Mouse (Mus musculus) embryonic stem cell, embryonic (primary cell): Measurements from ENCODE around the gene Il3.

ENCODE experiments used
- CTCF ChIA-PET, 4 experiments: fragments of 300-600 bp in 2 of 4; fragments of 350-600 bp in 2 of 4; sonication (Branson Sonifier 250); formaldehyde crosslinking; loops; one replicate each; lab custom pipeline; 2022; ENCODE audit warnings: inconsistent platforms in 2 of 4; lab: Charles Lee
- POLR2A ChIA-PET, 4 experiments: fragments of 300-600 bp in 2 of 4; fragments of 350-600 bp in 2 of 4; sonication (Branson Sonifier 250); formaldehyde crosslinking; loops; one replicate each; lab custom pipeline; 2022; ENCODE audit warnings: antibody characterized with exemption in 4 of 4, inconsistent platforms in 1 of 4; lab: Charles Lee

Gene Il3

DNA sequence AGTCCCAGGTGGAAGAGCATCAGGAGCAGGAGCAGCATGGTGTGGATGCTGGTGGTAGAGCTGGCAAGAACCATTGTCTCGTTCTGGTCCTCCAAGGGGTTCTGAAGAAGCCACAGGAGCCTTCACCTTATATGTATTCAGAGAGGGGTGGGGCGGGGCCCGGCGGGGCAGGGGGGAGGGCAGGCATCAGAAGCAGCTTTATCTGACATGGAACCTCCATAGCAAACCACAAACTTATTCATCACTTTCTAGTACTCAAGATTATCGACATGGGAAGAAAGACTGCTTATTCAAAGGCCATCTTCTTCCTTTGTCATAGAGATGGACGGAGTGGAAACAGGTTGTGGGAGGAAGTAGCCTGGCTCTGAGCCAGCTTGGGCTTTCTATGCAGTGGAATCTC lies at the start of gene Il3:
Gene Il3, minus strand, starts transcription at position 101 of the 400 bp plus-strand sequence.
- ChIA-PET POLR2A (interaction anchor here in 2 of 4 experiments (0.7 to 1.0 kb wide), 3 partner anchors 91 to 255 kb away, joined by 3 to 4 read pairs (median 3); partner anchors contain the start of gene Rapgef6 (in 1 of the 2)), CTCF (interaction anchor here in 2 of 4 experiments (0.6 to 1.0 kb wide), 4 partner anchors 10 to 174 kb away, joined by 3 to 14 read pairs (median 4); no protein-coding TSS in a partner anchor)

DNA sequence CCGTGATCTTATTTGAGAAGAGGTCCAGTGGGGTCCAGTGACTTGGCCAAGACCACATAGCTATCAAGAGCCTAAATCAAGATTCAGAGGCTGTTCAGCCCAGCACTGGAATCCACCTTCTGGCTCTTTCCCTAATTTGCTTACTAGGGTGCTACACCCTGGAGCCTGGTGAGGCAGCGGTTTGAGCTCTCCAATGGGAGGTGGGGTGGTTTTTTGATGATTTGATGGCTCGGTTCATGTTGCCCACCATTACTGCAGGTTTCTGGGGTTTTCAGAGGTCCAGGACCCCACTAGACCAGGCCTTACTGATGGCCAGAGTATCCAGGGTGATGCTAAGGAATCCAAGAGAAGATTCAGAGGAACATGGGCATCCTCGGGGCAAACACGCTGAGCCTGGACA lies 48.3 kb upstream of the Il3 start:
- POLR2A ChIA-PET = interaction anchor here in 1 of 4 experiments (1.5 kb wide), 1 partner anchor 11 kb away, joined by 5 read pairs; no protein-coding TSS in a partner anchor
- CTCF ChIA-PET = interaction anchor here in 3 of 4 experiments (0.6 to 1.2 kb wide), 4 partner anchors 10 to 95 kb away, joined by 3 to 5 read pairs (median 4); no protein-coding TSS in a partner anchor

DNA sequence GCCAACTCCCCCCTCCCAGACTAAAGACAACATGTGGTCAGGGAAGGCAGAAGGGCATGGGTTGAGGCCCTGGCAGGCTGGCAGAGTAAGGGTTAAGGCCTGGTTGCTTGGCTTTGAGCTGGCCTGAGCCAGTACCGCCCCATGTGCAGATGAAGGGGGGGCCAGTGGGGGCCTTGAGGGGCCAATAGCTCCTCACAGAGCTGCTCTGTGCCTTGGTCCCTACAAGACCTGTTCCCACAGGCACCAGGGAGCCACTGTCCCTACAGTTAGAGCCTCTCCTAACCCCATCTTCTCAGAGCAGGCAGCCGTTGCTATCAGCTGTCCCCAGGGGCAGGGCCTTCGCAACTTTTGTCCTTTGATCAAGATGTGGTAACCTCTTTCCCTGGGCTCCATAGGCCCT lies 47.7 kb upstream of the Il3 start:
- ChIA-PET POLR2A (interaction anchor here in 1 of 4 experiments (1.5 kb wide), 1 partner anchor 10 kb away, joined by 5 read pairs; no protein-coding TSS in a partner anchor), CTCF (interaction anchor here in 3 of 4 experiments (0.6 to 1.2 kb wide), 5 partner anchors 9 to 96 kb away, joined by 3 to 5 read pairs (median 3); no protein-coding TSS in a partner anchor)

DNA sequence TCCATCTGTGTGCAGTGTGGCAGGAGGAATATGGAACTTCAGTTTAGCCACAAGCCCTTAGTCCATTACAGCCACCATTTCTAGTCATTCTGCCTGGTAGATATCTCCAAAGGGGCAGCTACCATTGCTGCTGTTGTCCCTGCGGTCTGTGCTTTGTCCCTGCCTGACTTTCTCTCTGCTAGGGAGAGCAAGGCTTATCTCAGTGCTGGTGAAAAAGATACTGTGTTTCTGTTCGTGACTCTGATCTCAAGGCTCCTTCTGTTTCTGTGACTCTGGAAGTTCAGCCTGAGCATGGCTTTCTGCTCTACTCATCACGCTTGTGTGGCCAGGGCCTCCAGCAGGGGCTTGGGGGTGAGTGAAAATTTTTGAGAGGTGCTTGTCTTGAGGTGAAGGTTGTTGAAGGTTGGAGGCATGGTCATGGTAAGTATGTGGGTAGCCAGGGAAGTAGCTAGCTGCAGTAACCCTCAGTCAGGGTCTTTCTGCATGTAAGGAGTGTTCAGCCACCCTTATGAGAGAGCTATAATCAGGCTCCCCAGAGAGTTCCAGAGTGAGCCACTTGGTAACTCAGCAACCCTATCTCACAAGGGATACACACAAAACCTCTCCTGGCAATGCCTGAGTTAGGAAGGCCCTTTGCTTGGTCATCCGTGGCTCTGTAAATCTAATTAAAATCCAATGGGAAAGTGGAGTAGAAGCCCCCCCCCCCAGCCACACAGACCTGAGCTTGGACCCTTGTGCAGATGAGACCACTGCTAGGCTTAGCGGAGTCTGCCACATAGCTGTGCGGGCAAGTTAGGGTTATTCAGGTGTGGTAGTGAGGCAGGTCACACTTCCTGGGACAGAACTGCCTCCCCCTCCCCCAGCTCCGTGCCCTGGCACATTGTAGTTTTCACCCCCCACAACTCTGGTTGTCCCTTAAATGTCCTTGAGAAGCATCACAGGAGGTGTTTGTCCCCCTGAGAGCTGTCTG lies 46.6 kb upstream of the Il3 start:
- CTCF ChIA-PET = interaction anchor here (0.5 to 1.1 kb wide), 5 partner anchors 15 to 424 kb away, joined by 3 to 4 read pairs (median 3); no protein-coding TSS in a partner anchor

DNA sequence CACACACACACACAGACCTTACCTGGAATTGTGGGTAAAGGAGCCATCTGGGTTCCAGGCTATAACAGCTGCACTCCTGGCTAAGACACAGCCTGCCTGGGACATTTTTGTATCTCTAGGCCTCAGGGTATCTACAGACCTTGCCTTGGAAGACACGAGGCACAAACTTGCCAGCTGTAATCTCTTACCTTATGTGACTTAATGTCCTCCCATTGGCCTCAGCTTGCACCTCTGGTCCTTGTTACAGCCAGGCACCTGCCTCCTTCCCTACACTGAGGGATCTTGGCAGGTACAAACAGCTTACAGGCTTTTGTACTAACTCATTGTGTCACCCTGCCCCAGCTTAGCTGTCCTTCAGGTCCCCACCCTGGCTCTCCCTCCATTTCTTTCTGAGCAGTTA lies 45.5 kb upstream of the Il3 start:
- ChIA-PET POLR2A (interaction anchor here (0.6 to 1.9 kb wide), 11 partner anchors 8 to 643 kb away, joined by 3 to 6 read pairs (median 4); partner anchors contain the start of gene Fnip1 (in 1 of the 4)), CTCF (interaction anchor here in 3 of 4 experiments (0.6 to 1.3 kb wide), 4 partner anchors 48 to 310 kb away, joined by 3 to 5 read pairs (median 4); no protein-coding TSS in a partner anchor)

More for the DNA sequence above, 46.6 kb upstream of the Il3 start:
- POLR2A ChIA-PET = interaction anchor here in 2 of 4 experiments (0.6 to 1.9 kb wide), 6 partner anchors 9 to 124 kb away, joined by 3 to 6 read pairs (median 4); partner anchors contain the start of gene Fnip1 (in 1 of the 2)

DNA sequence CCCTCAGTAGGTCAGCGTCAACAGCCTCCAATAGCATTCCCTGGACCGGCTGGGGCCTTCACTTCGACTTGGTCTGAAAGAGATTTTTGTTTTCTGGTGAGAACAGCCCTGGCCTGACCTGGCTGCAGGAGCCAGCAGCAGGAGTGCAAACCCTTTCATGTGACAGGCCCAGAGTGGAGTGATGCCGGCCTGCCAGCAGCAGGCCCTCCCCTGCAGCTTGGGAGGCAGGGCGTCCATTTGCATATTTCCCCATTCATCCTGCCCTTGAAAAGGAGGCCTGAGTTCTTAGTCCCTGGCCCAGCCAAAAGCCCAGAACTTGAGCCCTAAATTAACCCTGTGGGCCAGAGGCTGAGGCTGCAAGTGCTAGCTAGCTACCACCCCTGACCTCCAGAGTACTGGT lies 44.9 kb upstream of the Il3 start:
- POLR2A ChIA-PET = interaction anchor here (0.6 to 1.9 kb wide), 9 partner anchors 7 to 644 kb away, joined by 3 to 6 read pairs (median 5); partner anchors contain the start of gene Fnip1 (in 1 of the 4)

DNA sequence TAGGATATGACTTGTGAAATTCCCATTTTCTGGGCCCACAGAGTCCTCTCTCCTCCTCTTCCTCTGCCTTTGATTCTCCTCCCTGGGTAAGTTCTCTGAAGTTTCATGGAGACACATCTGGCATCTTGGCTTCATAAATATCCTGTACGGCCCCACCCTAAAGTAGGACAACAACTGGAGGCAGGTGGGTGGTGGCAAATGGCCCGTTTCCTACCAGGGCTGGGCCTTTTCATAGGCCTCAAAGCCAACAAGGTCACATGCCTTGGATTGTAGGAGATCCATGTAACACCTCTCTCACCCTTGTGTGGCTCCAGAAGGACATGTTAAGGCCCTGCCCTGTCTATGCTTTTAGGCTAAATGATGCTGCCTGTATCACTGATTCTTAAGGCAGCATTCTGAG lies 43.5 kb upstream of the Il3 start:
- CTCF ChIA-PET = interaction anchor here in 2 of 4 experiments (1.2 to 3.0 kb wide), 3 partner anchors 12 to 224 kb away, joined by 3 to 13 read pairs (median 5); no protein-coding TSS in a partner anchor
- POLR2A ChIA-PET = interaction anchor here in 2 of 4 experiments (1.1 to 2.1 kb wide), 2 partner anchors 13 to 477 kb away, joined by 4 to 6 read pairs; partner anchors contain the start of gene Cdc42se2 (in 1 of the 2)

More for the DNA sequence above, 44.9 kb upstream of the Il3 start:
- CTCF ChIA-PET = interaction anchor here in 3 of 4 experiments (0.7 to 1.3 kb wide), 3 partner anchors 224 to 1278 kb away, joined by 4 to 5 read pairs (median 4); no protein-coding TSS in a partner anchor

DNA sequence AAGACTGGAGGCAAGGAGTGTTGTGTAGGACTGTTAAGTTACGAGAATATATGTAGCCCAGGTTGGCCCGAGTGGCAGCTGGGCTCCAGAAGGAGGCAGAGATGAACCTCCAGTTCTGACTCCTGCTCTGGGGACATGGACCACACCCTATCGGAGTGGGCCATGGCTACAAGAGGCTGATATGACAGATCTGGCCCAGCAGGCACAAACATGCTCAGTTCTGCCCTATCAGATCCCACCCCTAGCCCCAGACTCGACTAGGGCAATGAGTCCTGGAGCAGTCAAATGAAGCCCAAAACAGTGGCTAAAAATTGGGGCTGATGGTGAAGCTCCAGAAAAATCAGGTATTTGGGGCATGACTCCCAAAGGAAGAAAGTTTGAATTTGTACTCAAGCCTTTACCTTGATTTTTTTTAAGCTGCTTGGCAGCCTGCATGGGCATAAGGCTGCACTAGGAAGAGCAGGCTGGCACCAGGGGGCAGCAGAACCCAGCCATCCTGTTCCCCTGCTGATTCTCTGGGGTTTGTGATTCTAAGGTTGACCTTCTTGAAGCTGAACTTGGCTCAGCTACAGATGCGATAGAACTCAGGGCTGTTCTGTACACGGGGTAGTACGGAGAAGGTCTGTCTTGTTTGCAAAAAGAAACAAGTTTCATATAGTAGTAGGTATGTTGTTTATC lies 40.2 kb upstream of the Il3 start:
- POLR2A ChIA-PET = interaction anchor here in 3 of 4 experiments (0.6 to 3.1 kb wide), 11 partner anchors 11 to 395 kb away, joined by 3 to 15 read pairs (median 3); no protein-coding TSS in a partner anchor
- CTCF ChIA-PET = interaction anchor here (0.5 to 2.0 kb wide), 20 partner anchors 8 to 902 kb away, joined by 3 to 20 read pairs (median 4); no protein-coding TSS in a partner anchor

DNA sequence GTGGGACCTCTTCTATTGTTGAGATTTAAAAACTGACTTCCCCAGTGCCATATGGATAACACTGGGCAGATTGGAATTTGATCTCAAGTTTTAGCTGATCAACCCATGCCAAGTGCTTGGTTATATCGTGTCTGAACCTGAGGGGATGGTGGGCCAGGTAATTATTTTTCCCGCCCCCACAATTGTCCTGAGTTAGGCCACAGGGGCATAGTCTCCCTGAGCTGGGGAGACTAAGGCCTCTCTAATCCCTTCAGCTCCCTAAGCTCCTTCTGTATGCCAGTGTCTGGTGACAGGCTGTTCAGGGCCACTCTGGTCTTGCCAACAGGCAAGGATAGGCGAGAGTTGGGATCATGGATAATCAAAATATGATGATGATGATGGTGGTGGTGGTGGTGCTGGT lies 38.3 kb upstream of the Il3 start:
- ChIA-PET CTCF (interaction anchor here in 2 of 4 experiments (0.7 to 1.6 kb wide), 4 partner anchors 10 to 56 kb away, joined by 3 to 8 read pairs (median 4); no protein-coding TSS in a partner anchor), POLR2A (interaction anchor here in 3 of 4 experiments (1.2 to 2.1 kb wide), 7 partner anchors 8 to 217 kb away, joined by 3 to 10 read pairs (median 5); partner anchors contain the start of genes Rapgef6 (in 2 of the 3) and Fnip1 (in 1 of the 3))

DNA sequence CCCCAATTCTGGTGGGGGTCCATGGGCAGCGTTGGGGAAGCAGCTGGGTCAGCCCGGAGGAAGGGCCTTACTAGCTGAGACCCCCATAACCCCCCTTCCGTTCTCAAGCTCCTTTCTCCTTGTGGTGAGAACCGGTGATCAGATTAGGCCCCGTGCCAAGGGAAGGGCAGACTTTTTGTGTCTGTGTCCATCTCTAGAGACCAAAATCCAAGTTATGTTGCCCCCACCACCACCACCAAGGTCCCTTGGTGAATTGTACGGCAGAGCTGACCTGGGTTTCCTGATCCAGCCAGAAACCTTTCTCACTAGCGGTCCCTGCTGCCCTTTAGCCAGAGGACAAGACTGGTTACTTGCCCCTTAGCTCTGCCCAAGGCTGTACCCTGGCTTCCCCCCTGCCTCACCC lies 37.4 kb upstream of the Il3 start:
- POLR2A ChIA-PET = interaction anchor here in 3 of 4 experiments (0.6 to 2.1 kb wide), 9 partner anchors 8 to 218 kb away, joined by 3 to 10 read pairs (median 4); partner anchors contain the start of genes Rapgef6 (in 2 of the 3) and Fnip1 (in 1 of the 3)
- CTCF ChIA-PET = interaction anchor here in 2 of 4 experiments (0.9 to 1.6 kb wide), 2 partner anchors 12 to 50 kb away, joined by 3 read pairs; no protein-coding TSS in a partner anchor

DNA sequence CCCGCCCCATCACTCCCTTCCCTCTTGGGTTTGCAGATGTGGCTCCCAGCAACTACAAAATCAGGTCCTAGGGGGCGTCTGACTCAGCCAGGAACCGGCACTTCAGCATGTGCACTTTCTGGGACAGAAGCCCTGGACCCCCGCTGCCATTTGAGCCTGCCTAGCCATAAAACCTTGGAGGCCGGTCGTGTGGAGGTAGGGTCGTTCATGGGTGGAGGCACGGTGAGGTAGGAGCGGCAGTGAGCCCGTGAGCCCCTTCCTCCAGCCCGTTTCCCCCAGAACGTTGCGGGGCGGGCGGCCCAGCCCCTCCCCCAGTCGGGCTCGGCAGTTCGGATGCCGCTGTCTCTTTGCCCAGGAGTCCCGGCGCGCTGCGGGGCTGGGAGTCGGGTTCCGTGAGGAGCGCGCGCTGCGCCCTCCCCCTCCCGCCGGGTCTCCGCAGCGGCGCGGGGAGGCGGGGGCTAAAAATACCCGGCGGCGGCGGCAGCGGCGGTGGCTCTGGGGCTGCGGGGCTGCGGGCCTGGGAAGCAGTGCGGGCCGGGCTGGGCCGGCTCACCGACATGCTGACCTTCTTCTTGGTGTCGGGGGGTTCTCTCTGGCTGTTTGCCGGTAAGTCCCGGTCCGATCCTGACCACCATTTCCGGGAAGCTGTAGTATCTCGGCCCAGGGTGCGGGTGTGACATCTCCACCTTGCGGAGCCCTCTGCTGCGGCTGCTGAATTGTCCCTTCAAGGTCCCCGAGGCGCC lies 36.8 kb upstream of the Il3 start, which contains the start of gene Acsl6:
Gene Acsl6, plus strand, starts transcription at position 71 of the 743 bp plus-strand sequence.
- POLR2A ChIA-PET = interaction anchor here in 3 of 4 experiments (1.2 to 2.1 kb wide), 8 partner anchors 9 to 219 kb away, joined by 3 to 10 read pairs (median 4); partner anchors contain the start of genes Rapgef6 (in 2 of the 3) and Fnip1 (in 1 of the 3)

DNA sequence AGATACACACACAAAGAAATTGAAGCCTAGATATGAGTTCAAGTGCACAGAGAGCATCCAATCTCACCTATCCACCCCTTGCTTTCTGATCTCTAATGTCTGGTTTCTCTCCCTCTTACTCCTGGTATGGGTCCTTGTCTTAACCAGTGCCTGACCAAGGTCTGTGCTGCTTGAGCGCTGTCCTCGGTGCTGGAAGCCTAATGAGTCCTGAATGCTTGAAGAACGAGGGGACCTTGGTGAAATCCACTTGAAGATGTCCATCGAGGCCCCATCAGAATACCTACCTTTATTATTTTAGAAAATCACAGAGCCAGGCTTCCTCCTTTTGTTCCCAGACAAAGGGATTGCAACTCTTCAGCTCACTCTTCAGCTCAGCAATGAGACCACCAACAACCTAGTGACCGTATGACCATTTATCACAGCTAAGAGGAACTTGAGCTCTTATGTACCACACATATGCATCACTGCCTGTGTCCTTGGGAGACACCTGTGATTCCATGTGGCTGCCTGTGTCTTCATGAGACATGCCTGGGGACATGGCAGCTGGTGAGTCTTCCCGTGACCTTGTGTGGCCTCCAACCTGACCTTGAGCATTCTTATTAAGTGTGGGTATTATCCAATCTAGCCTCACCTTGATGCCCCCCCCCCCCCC lies 36.1 kb upstream of the Il3 start:
- CTCF ChIA-PET = interaction anchor here in 1 of 4 experiments (0.5 kb wide), 2 partner anchors 59 to 1800 kb away, joined by 3 to 9 read pairs; no protein-coding TSS in a partner anchor

More for the DNA sequence above, 36.8 kb upstream of the Il3 start, which contains the start of gene Acsl6:
- CTCF ChIA-PET = interaction anchor here in 3 of 4 experiments (0.5 to 1.6 kb wide), 3 partner anchors 13 to 1800 kb away, joined by 3 to 9 read pairs (median 3); no protein-coding TSS in a partner anchor

DNA sequence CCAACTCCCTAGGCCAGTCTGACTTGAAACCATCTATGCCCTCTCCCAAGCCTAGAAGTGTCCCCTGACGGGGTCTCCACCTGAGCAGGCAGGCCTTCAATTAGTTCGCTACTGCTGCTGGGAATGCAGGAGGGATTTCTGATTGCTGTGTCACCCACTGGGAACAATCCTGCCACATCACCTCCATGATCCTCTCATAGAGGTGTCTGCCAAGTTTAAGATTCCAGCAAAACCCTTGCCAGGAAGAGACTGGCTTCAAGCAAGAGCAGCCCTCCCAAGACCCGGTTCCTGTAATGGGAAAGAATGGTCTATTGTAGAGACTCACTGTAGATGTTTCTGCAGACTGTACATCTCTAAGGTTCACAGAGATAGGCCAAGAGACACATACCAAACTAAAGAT lies 35.5 kb upstream of the Il3 start:
- ChIA-PET CTCF (no interaction called here), POLR2A (interaction anchor here in 1 of 4 experiments (0.6 kb wide), 1 partner anchor 136 kb away, joined by 3 read pairs; the partner anchor contains the start of gene Fnip1)

More for the DNA sequence above, 36.1 kb upstream of the Il3 start:
- POLR2A ChIA-PET = interaction anchor here in 3 of 4 experiments (0.6 to 1.9 kb wide), 3 partner anchors 53 to 135 kb away, joined by 3 to 10 read pairs (median 3); partner anchors contain the start of gene Fnip1 (in 2 of the 3)

DNA sequence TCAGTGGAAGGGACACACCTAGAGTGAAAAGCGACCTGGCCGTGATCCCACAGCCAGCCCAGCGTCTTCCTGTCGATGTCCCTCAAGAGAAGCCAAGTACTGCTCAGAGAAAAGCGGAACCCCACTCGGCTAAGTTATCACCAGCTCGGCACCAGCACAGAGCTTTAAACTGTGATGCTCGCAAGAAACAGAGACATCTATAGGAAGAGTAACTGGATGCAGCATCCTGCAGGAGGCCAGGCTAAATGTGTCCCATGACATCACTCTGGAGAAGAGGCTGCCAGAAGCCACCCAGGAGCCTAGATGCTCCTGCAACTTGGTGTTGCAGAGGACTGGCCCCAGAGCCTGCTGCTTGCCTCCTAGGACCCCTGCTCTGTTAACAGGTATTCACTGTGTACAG lies 34.9 kb upstream of the Il3 start:
- ChIA-PET CTCF (interaction anchor here in 1 of 4 experiments (1.4 kb wide), 1 partner anchor 53 kb away, joined by 4 read pairs; no protein-coding TSS in a partner anchor), POLR2A (interaction anchor here in 1 of 4 experiments (0.6 kb wide), 1 partner anchor 52 kb away, joined by 3 read pairs; no protein-coding TSS in a partner anchor)

DNA sequence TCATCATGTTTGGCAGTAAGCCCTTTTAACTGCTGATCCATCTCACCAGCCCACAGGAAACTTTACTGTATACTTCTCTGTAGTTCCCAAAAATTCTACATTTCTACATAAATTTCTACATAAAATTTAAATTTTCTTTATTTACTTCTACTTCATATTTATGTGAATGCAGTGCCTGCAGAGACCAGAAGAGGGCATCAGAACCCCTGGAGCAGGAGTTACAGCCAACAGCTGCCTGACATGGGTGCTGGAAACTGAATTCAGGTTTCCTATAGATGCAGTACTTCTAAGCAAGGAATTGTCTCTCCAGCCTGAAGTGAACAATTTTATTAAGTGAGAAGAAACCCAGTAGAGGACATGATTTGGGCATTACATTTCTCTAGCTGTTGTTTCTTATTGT lies 31.7 kb upstream of the Il3 start:
- POLR2A ChIA-PET = no interaction called here
- CTCF ChIA-PET = interaction anchor here (0.5 to 3.4 kb wide), 14 partner anchors 8 to 1215 kb away, joined by 3 to 34 read pairs (median 4); no protein-coding TSS in a partner anchor
